Mouse (Mus musculus) bone marrow, adult 2 months (tissue): ENCODE measurements around the gene Serpine1. TPM values are rescaled to one million over a fixed set of nuclear protein-coding genes. Genes with fewer than 3 reads are reported as not detected.
A peak's percentile ranks its signal among the peaks of the same experiment; 100 is the strongest.

Source experiments
- H3K27ac ChIP-seq: fragments of 200-500 bp; 2 replicates; pipeline ENCODE4 v1.5.1; 2012; ENCODE audit warnings: low read depth, mild to moderate bottlenecking, control low read depth, inconsistent platforms, low read length; ENCODE audit not compliant: control insufficient read depth, poor library complexity, insufficient read depth
- H3K4me1 ChIP-seq: fragments of 200-500 bp; 2 replicates; pipeline ENCODE4 v1.6.1; 2011; ENCODE audit warnings: low read length; ENCODE audit not compliant: control insufficient read depth, insufficient read depth
- H3K4me3 ChIP-seq: fragments of 200-500 bp; replicated peaks from 2 replicates; pipeline ENCODE3; 2011; ENCODE audit warnings: mild to moderate bottlenecking, low read depth, low read length, control low read depth; ENCODE audit not compliant: control insufficient read depth
- CTCF ChIP-seq: fragments of 200-500 bp; IDR thresholded peaks from 2 replicates; pipeline ENCODE4 v1.5.1; 2011; ENCODE audit warnings: low read length, control low read depth; ENCODE audit not compliant: control insufficient read depth, insufficient read depth
- POLR2A ChIP-seq: fragments of 200-500 bp; IDR thresholded peaks from 2 replicates; pipeline ENCODE4 v1.6.1; 2011; ENCODE audit warnings: low read depth, mild to moderate bottlenecking, control low read depth, low read length, borderline replicate concordance; ENCODE audit not compliant: control insufficient read depth
- WGBS: fragments of 180-500 bp; shearing (Covaris S2); methylation state at CpG from one replicate; pipeline ENCODE4 v1.1.7; 2018; 5-methylcytosine and 5-hydroxymethylcytosine counted together
- polyA plus RNA-seq: library from polyadenylated mRNA; stranded (reverse); fragments of >200 nt; gene quantifications from 2 replicates; pipeline ENCODE4 v1.2.4, GENCODE M21; 2011; ENCODE audit warnings: low replicate concordance; ENCODE audit not compliant: missing spikeins, insufficient read depth, insufficient read length

Serpine1 gene
- polyA plus RNA-seq, 1 experiment = 3.1 TPM

DNA sequence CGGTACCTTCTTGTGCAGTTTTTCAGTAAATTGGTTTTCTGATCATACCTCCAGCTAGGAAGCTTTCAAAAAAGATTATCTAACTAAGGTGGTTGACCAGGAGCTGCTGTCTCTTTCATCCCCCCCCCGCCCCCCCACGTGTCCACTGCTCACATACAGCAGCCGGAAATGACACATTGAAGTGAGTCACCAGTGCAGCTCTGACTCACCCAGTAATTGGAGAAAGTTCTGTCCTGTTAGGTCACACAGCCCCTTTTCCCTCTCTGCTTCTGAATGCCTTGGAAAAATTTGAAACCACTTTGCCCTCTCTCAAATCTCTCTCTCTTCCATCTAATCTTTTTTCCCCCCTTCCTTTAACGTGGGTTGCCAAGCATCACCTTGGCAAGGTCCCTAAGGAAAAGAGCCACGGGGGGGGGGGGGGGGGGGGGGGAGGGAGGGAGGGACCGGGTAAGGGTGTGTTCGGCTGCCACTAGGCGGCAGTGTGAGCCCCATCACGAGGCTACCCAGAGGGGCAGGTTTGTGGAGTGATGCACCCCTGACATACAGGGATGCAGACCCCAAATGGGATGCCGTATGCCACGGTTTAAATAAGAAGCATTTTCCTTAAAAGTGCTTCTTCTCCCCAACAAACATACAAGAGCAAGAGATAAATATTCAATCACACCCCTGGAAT, 10.1 kb downstream of the Serpine1 start:
- Histone ChIP-seq H3K4me1 (no peaks in the 10 kb centered on the region), H3K27ac (no peak overlapping the region), H3K4me3 (no peak overlapping the region)
- TF ChIP-seq CTCF (peak; percentile 50), POLR2A (no peak)
- WGBS = 16% methylated on average over 11 of the region's 12 CpGs

DNA sequence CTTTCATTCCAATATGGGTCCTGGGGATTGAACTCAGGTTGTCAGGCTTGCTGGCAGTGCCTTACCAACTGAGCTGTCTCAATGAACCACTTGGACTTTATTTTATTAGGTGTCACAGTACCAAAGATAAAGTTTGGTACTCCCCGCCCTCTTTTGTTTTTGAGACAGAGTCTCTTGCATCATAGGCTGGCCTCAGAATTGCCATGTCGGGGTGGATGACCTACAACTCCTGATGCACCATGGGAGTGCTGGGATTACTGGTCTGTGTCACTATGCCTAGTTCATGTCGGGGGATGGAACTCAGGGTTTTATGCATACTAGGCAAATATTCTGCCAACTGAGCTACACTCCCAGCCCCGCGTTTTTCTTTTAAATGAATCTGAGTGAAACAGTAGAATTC, 17.2 kb downstream of the Serpine1 start:
- Histone ChIP-seq H3K4me3 (no peak overlapping the region), H3K4me1 (no peaks in the 10 kb centered on the region), H3K27ac (no peak overlapping the region)
- no peak for TF ChIP-seq POLR2A
- no peak for TF ChIP-seq CTCF
- WGBS = 77% methylated on average over 5 of the region's 5 CpGs

DNA sequence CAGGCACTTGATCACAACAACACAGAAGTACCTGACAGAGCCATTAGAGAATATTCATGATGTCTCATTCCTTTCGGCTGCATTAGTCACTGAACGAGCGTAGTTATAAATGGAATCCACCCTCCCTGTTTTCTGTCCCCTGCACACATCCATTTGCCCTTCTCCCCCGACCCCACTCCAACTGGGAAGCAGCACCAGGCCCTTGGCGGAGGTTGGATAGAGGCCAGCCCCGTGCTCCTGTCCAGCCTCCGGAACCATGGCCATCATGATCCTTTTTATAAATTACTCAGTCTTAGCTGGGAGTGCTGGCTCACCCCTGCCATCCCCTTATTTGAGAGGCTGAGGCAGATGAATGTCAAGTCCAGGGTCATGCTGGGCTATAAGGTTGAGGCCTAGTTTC, 17.8 kb downstream of the Serpine1 start:
- no peak overlapping the region for H3K27ac ChIP-seq
- WGBS = 79% methylated on average over 7 of the region's 7 CpGs
- no peak overlapping the region for H3K4me3 ChIP-seq
- no peaks in the 10 kb centered on the region for H3K4me1 ChIP-seq
- TF ChIP-seq POLR2A (no peak), CTCF (no peak)

DNA sequence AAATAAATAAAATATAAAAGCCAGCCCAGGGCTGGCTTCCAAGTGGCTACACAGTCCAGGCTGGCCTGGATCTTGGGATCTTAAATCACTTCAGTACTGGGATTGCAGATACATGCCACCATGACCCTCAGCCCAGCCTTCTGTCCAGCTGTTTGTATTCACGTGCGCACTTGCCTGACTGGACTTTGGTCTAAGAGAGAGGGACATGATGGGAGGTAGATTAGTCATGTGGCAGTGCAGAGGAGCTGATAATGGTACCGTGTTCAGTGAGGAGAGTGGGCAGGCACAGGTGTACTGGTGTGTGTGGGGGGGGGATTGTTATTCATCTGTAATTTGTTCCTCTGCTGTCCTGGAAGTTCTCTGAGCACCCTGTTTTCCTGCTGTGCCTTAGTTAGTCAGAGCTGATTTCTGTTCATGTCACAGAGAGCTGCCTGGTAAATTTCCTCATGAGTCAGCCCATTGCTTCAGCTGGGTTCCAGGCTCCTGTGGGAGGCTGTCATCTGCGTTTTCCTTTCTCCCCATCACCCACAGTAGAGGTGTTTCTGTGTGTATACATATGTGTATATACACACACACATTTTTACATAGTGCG, 20.1 kb downstream of the Serpine1 start:
- Histone ChIP-seq H3K27ac (no peak overlapping the region), H3K4me3 (no peak overlapping the region), H3K4me1 (no peaks in the 10 kb centered on the region)
- TF ChIP-seq POLR2A = no peak
- TF ChIP-seq CTCF = no peak
- 79% methylated on average over 5 of the region's 5 CpGs for WGBS

DNA sequence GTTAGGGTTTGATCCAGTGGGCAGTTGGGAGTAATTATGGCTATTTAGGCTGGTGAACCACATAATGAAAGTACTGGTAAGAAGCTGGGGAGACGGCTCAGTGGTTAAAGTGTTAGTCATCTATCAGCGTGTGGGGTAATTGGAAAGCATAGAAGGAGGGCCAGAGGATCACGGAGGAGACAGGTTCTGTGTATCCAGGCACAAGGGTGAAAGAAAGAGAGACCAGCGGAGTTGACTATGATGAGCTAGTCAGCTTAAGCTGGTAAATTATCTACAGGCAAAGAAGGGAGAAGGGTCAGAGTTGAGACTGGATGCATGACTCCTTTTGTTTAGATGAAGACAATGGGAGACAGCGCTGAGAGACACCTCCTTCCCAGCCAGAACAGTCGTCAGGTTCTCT, 20.9 kb downstream of the Serpine1 start:
- WGBS = 72% methylated on average over 6 of the region's 6 CpGs
- Histone ChIP-seq H3K4me1 (no peaks in the 10 kb centered on the region), H3K4me3 (no peak overlapping the region), H3K27ac (no peak overlapping the region)
- TF ChIP-seq POLR2A (no peak), CTCF (no peak)

DNA sequence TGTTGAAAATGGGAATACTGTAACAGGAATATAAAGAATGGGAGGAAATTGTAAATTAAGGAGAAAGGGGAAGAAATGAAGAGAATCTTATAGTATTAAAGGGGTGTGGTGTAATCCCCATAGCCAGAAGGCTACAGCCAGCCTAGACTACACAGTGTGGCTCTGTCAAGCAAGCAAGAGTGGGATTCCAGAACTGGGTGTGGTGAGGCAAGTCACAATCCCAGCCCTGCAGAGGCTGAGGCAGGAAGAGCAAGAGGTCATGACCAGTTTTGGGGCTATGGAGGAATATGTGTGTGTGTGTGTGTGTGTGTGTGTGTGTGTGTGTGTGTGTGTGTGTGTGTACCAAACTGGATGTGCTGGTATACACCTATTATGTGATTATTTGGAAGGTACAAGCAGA, 25.1 kb downstream of the Serpine1 start:
- no peak overlapping the region for H3K27ac ChIP-seq
- TF ChIP-seq CTCF (no peak), POLR2A (no peak)
- H3K4me3 ChIP-seq = no peak overlapping the region
- H3K4me1 ChIP-seq = no peaks in the 10 kb centered on the region; the same call in 1 of the 2 replicates

DNA sequence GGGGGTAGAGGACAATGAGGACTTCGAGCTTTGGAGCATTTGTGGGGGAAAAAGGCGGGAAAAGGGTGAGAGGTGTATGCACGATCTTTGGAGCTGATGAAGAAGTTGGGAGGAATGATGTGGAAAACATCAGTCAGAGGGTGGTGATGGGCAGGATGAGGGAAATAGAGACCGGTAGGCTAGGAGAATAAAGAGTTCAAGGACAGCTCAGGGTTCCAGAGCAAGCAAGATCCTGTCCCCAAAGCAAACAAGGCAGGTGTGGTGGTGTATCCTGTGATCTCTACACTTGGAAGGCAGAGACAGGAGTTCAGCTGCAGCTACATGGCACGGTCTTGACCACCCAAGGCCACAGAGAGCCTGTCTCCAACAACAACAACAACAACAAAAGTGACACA, 25.7 kb downstream of the Serpine1 start:
- Histone ChIP-seq H3K4me3 (peak overlapping the region; percentile 1), H3K4me1 (no peaks in the 10 kb centered on the region; the same call in 1 of the 2 replicates), H3K27ac (no peak overlapping the region)
- 27% methylated on average over 5 of the region's 5 CpGs for WGBS
- TF ChIP-seq POLR2A (no peak), CTCF (no peak)

DNA sequence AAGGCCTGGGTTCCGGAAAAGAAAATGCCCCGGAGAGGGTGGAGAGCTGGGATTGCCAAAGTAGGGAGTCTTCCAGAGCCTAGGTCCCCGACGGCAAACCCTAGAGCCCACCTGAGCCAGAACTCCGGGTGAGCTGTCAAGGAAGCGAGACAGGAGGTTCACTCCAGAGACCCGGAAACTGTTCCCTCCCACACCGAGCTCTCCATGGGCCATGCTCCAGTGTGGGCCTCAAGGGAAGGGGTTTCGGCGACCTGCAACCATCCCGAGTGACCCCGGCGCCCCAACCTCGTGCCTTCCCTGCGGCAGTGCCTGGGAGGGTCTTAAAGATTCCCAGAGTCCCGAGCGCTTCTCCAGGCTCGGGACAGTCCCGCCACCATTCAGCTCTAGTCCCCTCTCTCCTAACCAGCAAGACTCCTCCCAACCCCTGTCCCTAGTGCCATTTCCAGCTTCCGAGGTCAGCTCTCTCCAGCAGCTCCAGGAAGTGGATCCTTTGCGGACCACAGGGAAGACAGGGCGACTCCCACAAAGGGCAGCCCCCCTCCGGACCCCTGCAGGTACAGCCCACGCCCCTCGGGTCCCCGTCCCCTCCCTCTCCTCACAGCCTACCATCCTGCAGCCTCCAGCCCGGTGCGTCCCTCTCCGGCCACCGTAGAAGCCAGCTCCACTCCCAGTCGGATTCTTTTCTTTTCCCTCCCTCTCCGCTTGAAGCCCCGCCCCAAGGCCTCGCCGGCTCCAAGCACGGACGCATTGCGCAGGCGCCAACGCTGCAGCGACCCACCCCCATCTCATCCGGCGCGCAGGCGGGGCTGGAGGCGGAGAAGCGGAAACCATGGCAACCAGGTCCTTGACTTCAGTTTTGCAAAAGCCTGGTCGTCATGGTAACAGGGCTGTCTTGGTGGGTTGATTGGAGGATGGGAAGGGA, 26.4 kb downstream of the Serpine1 start, which contains the start of gene Ap1s1:
Gene Ap1s1 (minus strand): TSS at position 734 of the 922 bp plus-strand sequence.
- TF ChIP-seq CTCF = no peak
- TF ChIP-seq POLR2A = no peak
- Histone ChIP-seq H3K27ac (0 out of 2 replicates have a peak within 1 kb of the TSS, but pooled peaks have one; percentile 6), H3K4me3 (peak within 1 kb of the TSS; percentile 76), H3K4me1 (no peaks in the 10 kb centered on the region; the same call in 1 of the 2 replicates)
- WGBS = under 1% methylated on average over 48 of the region's 48 CpGs
